Mouse (Mus musculus) neural tube, embryonic 13.5 days (tissue): ENCODE measurements around the gene Dhx35. TPM values are rescaled to one million over a fixed set of nuclear protein-coding genes. Genes with fewer than 3 reads are reported as not detected.

Experiments used
- polyA plus RNA-seq: library from polyadenylated mRNA; unstranded; fragments of >200 nt; fragmentation: Nextera tagmentation; extraction: Ambion mirVana; gene quantifications from 2 replicates; pipeline ENCODE4 v1.2.1, GENCODE M21; 2015

The Dhx35 gene
- polyA plus RNA-seq, 1 experiment from 2014 or later, result 13.1 TPM

Other genes starting within 250 kb of the Dhx35 start
- 6.2 and 7.4 TPM in 2 replicates for gene Slc32a1, start 184.0 kb upstream of the Dhx35 start, polyA plus RNA-seq
- gene Actr5, start 169.9 kb upstream of the Dhx35 start, polyA plus RNA-seq, result 10.5 and 11.1 TPM in 2 replicates
- 9.8 and 9.9 TPM in 2 replicates for gene Ppp1r16b, start 129.4 kb upstream of the Dhx35 start, polyA plus RNA-seq
- 9.4 and 11.0 TPM in 2 replicates for gene Fam83d, start 26.7 kb upstream of the Dhx35 start, polyA plus RNA-seq